Mouse (Mus musculus) liver, postnatal 0 days (tissue): ENCODE results near the gene 9130019O22Rik. TPM values are rescaled to one million over a fixed set of nuclear protein-coding genes. Genes with fewer than 3 reads are reported as not detected.

Experiments used
- ATAC-seq: fragments of 200-750 bp; cut with Nextera tagmentation; 2 replicates; pipeline ENCODE4 v1.8.0; 2017; ENCODE audit warnings: mild to moderate bottlenecking, moderate library complexity
- DNase-seq: peaks from one replicate; pipeline ENCODE4 v3.0.0-alpha.2; 2016
- H3K27ac ChIP-seq: fragments of 300-500 bp; sonication (generic); 2 replicates; pipeline ENCODE4 v1.5.1; 2014; ENCODE audit warnings: antibody characterized with exemption, moderate library complexity, mild to moderate bottlenecking, low read depth
- H3K27me3 ChIP-seq: fragments of 300-500 bp; sonication (generic); 2 replicates; pipeline ENCODE4 v1.6.1; 2014; ENCODE audit warnings: low read length, control low read depth, mixed read lengths; ENCODE audit not compliant: insufficient read depth
- H3K36me3 ChIP-seq: fragments of 300-500 bp; sonication (generic); replicated peaks from 2 replicates; pipeline ENCODE4 v1.6.1; 2014; ENCODE audit warnings: mild to moderate bottlenecking, control low read depth, low read length, moderate library complexity, mixed read lengths; ENCODE audit not compliant: insufficient read depth
- H3K4me1 ChIP-seq: fragments of 300-500 bp; sonication (generic); 2 replicates; pipeline ENCODE4 v1.6.1; 2014; ENCODE audit warnings: antibody characterized with exemption, mild to moderate bottlenecking, control low read depth; ENCODE audit not compliant: insufficient read depth
- H3K4me2 ChIP-seq: fragments of 300-500 bp; sonication (generic); 2 replicates; pipeline ENCODE4 v1.6.1; 2014; ENCODE audit warnings: low read depth, mild to moderate bottlenecking, low read length, moderate library complexity, mixed read lengths
- H3K4me3 ChIP-seq: fragments of 300-500 bp; sonication (generic); 2 replicates; pipeline ENCODE4 v1.5.1; 2014; ENCODE audit warnings: low read depth, low read length
- H3K9ac ChIP-seq: fragments of 300-500 bp; sonication (generic); replicated peaks from 2 replicates; pipeline ENCODE4 v1.6.1; 2014; ENCODE audit warnings: mild to moderate bottlenecking, moderate library complexity
- H3K9me3 ChIP-seq: fragments of 300-500 bp; sonication (generic); 2 replicates; pipeline ENCODE4 v1.6.1; 2016; ENCODE audit warnings: mild to moderate bottlenecking, control low read depth, low read length, mixed read lengths
- CTCF ChIP-seq: sonication (generic); IDR thresholded peaks from 2 replicates; pipeline ENCODE4 v1.5.1; 2016; ENCODE audit warnings: antibody characterized with exemption, low read depth
- EP300 ChIP-seq: IDR thresholded peaks from 2 replicates; pipeline ENCODE4 v1.6.1; 2016; ENCODE audit warnings: antibody characterized with exemption, low read depth, mild to moderate bottlenecking
- WGBS: fragments of 180-500 bp; shearing (Covaris S2); extraction: QIAGEN DNeasy Blood & Tissue Kit; methylation state at CpG from one replicate; pipeline ENCODE4 v1.1.7; 2014; ENCODE audit not compliant: insufficient replicate concordance; 5-methylcytosine and 5-hydroxymethylcytosine counted together
- polyA plus RNA-seq: library from polyadenylated mRNA; unstranded; fragments of >200 nt; fragmentation: Nextera tagmentation; extraction: Ambion mirVana; gene quantifications from 2 replicates; pipeline ENCODE4 v1.2.1, GENCODE M21; 2015

9130019O22Rik gene
- 0.89 and 1.2 TPM in 2 replicates for polyA plus RNA-seq

DNA sequence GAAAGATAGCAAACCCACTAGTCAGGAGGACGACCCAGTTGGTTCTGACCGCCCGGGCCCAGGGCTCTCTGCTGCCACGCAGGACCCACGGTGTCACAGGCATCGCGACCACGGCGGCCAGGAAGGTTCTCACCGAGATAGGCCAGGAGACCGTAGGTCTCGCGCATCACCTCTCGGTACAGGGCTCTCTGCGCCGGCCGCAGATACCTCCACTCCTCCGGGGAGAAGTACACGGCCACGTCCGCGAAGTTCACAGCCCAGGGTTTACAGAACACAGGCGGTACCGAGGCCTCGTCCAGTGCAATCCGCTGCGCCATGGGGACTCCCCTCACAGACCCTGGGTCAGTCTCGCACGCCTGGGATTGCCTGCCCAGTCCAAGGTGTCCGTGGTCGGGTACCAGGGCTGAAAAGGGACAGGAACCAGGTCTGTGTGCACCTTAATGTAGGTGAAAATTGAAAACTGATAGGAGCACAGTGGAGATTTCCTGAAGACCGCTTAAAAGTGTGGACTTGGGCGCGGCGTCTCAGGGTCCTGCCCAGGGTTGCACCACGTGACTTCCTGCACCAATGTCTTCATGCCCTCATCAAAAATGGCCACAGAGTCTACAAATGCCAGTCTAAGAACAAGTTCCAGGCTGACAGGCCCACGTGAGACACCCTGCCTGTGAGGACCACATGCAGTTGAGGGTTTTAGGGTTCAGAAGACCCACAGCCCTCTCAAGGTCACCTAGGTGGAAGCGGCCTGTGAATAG is at the start of gene 9130019O22Rik:
TSS of gene 9130019O22Rik (minus strand) at position 526 of the 752 bp plus-strand sequence.
- H3K27ac ChIP-seq = peak within 1 kb of the TSS; percentile 67; the same call in 1 of the 2 replicates
- H3K4me2 ChIP-seq = peak within 1 kb of the TSS; percentile 85
- H3K4me3 ChIP-seq = peak within 1 kb of the TSS; percentile 68
- no peaks in the 10 kb centered on the region for H3K36me3 ChIP-seq
- peak within 1 kb of the TSS; percentile 81 for H3K9ac ChIP-seq
- H3K4me1 ChIP-seq = no peaks in the 10 kb centered on the region; the same call in 1 of the 2 replicates
- WGBS = 15% methylated on average over 37 of the region's 38 CpGs
- TF ChIP-seq EP300 = no peak
- no peak for TF ChIP-seq CTCF
- ATAC-seq = peak; percentile 94
- no peaks in the 10 kb centered on the region for H3K9me3 ChIP-seq
- peak; percentile 85 for DNase-seq
- H3K27me3 ChIP-seq = no peaks in the 10 kb centered on the region

DNA sequence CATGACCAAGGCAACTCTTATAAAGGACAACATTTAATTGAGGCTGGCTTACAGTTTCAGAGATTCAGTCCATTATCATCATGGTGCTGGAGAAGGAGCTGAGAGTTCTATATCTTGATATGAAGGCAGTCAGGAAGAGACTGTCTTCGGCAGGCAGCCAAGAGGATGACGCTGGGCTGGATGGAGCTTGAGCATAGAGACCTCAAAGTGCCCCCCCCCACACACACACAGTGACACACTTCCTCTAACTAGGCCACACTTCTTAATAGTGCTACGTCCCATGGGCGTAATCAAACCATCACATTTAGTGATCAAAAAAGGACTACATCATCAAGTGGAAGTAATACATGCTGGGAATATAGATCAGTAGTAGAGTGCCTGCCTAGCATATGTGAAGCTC is 48.2 kb upstream of the 9130019O22Rik start:
- WGBS = 70% methylated on average over 4 of the region's 4 CpGs
- no peak for ATAC-seq
- DNase-seq = no peak
- no peak overlapping the region for H3K4me3 ChIP-seq
- no peak overlapping the region for H3K9ac ChIP-seq
- TF ChIP-seq CTCF = no peak
- TF ChIP-seq EP300 = no peak
- no peaks in the 10 kb centered on the region for H3K36me3 ChIP-seq
- H3K4me1 ChIP-seq = no peaks in the 10 kb centered on the region
- no peak overlapping the region for H3K4me2 ChIP-seq
- H3K27me3 ChIP-seq = no peaks in the 10 kb centered on the region
- H3K27ac ChIP-seq = no peak overlapping the region
- peaks cover 10% of the 10 kb centered on the region for H3K9me3 ChIP-seq

- DNase-seq = no peak
- TF ChIP-seq CTCF (no peak), EP300 (no peak)
Observed at GRCm38 (mm10) chr7:127426354-127426753, 39.4 kb upstream of the 9130019O22Rik start.

GRCm38 (mm10) chr7:127425911-127426310 is 38.9 kb upstream of the 9130019O22Rik start:
- Histone ChIP-seq H3K27ac (no peak overlapping the region), H3K4me3 (no peak overlapping the region), H3K9ac (no peak overlapping the region), H3K4me1 (peaks cover 14% of the 10 kb centered on the region), H3K9me3 (no peaks in the 10 kb centered on the region), H3K27me3 (no peaks in the 10 kb centered on the region), H3K4me2 (no peak overlapping the region), H3K36me3 (no peaks in the 10 kb centered on the region)
- ATAC-seq (no peak), DNase-seq (no peak)
- TF ChIP-seq EP300 = no peak
- TF ChIP-seq CTCF = no peak
- 72% methylated on average over 2 of the region's 2 CpGs for WGBS

More at GRCm38 (mm10) chr7:127426354-127426753, 39.4 kb upstream of the 9130019O22Rik start:
- 47% methylated on average over 3 of the region's 3 CpGs for WGBS
- Histone ChIP-seq H3K27me3 (no peaks in the 10 kb centered on the region), H3K9me3 (no peaks in the 10 kb centered on the region), H3K4me2 (no peak overlapping the region), H3K4me3 (no peak overlapping the region), H3K9ac (no peak overlapping the region), H3K4me1 (peaks cover 10% of the 10 kb centered on the region), H3K27ac (no peak overlapping the region), H3K36me3 (no peaks in the 10 kb centered on the region)
- ATAC-seq = no peak

DNA sequence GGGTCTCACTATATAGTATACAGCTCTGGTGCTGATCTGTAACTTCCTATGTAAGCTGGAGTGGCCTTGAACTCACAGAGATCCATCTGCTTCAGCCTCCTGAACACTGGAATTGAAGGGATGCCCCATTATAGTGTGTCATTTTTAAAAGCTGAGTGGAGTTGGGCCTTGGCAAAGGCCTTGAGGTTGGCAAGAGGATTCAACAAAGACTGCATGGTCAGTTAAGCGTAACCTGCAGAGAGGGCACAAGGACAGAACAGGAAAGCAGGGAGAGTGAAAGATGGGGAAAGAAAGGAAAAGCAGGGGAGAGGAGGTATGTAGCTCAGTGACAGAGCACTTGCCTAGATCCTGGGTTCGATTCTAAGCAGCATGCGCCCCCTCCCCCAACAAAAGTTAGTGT is 38.3 kb upstream of the 9130019O22Rik start:
- ATAC-seq = no peak
- TF ChIP-seq EP300 = no peak

DNA sequence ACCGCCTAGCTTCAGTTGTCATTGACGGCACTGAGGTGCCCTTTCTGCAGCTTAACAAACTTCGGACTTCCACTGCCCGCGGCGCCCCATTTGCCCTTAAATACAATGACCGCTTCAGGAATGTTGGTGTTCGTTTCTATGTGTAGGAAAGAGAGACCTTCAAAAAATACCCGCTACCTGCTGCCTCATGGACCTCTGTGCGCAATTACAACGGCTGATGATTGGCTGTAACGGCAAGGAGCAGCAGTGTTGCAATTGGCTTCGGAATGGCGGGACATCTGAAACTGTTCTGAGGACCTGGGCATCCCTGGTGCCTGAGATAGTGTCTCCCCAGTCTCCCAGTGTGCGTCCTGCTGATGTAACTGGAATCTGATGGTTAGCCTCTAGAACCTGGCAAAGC is 35.3 kb upstream of the 9130019O22Rik start:
- H3K4me2 ChIP-seq = peak overlapping the region; percentile 99
- 1% methylated on average over 15 of the region's 15 CpGs for WGBS
- ATAC-seq (peak; percentile 74), DNase-seq (peak; percentile 44)
- H3K4me1 ChIP-seq = peaks cover 15% of the 10 kb centered on the region
- peak overlapping the region; percentile 96 for H3K4me3 ChIP-seq
- H3K9me3 ChIP-seq = no peaks in the 10 kb centered on the region
- H3K9ac ChIP-seq = peak overlapping the region; percentile 87
- TF ChIP-seq CTCF = no peak
- TF ChIP-seq EP300 = no peak
- peaks cover 6% of the 10 kb centered on the region; the same call in 1 of the 2 replicates for H3K36me3 ChIP-seq
- H3K27me3 ChIP-seq = no peaks in the 10 kb centered on the region
- peak overlapping the region; percentile 77; the same call in 1 of the 2 replicates for H3K27ac ChIP-seq

More for the DNA sequence above, 38.3 kb upstream of the 9130019O22Rik start:
- no peaks in the 10 kb centered on the region for H3K9me3 ChIP-seq
- H3K27me3 ChIP-seq = no peaks in the 10 kb centered on the region
- peaks cover 15% of the 10 kb centered on the region for H3K4me1 ChIP-seq
- H3K4me2 ChIP-seq = no peak overlapping the region
- no peak overlapping the region for H3K27ac ChIP-seq
- H3K4me3 ChIP-seq = no peak overlapping the region
- no peak overlapping the region for H3K9ac ChIP-seq
- 86% methylated on average over 3 of the region's 3 CpGs for WGBS
- DNase-seq = no peak
- no peaks in the 10 kb centered on the region for H3K36me3 ChIP-seq
